Mouse (Mus musculus): ENCODE measurements at regions not wholly inside any gene's neighbourhood (a gene's known extent, or its start where the extent isn't known, plus 50 kb on each side); places are given as distances from the start of the nearest gene placed in this dataset.
A peak's percentile ranks its signal among the peaks of the same experiment; 100 is the strongest.

GRCm38 (mm10) chr16:5829071-5829470 is 56.1 kb upstream of the Rbfox1 start:
- no peak for DNase-seq (ENCODE audit: low spot score)

- no peak for DNase-seq (ENCODE audit: low spot score)
Measured at GRCm38 (mm10) chr16:5823316-5823715, 61.8 kb upstream of the Rbfox1 start.

- no peak for DNase-seq (ENCODE audit: low spot score)
Measured at GRCm38 (mm10) chr16:5817166-5817565, 68.0 kb upstream of the Rbfox1 start.

- no peak for DNase-seq (ENCODE audit: low spot score)
Measured at GRCm38 (mm10) chr16:5812245-5812820, 72.8 kb upstream of the Rbfox1 start.

- no peak for DNase-seq (ENCODE audit: low spot score)
Measured at GRCm38 (mm10) chr16:5811654-5811992, 73.5 kb upstream of the Rbfox1 start.

- no peak for DNase-seq (ENCODE audit: low spot score)
Measured at GRCm38 (mm10) chr16:5810986-5811653, 74.0 kb upstream of the Rbfox1 start.

GRCm38 (mm10) chr16:5798188-5798587 is 87.0 kb upstream of the Rbfox1 start:
- no peak for DNase-seq (ENCODE audit: low spot score)

- DNase-seq (ENCODE audit: low spot score), result no peak
Measured at GRCm38 (mm10) chr16:5792216-5792615, 92.9 kb upstream of the Rbfox1 start.

GRCm38 (mm10) chr16:5790161-5790560 is 95.0 kb upstream of the Rbfox1 start:
- no peak for DNase-seq (ENCODE audit: low spot score)

GRCm38 (mm10) chr16:5787206-5787605 is 97.9 kb upstream of the Rbfox1 start:
- no peak for DNase-seq (ENCODE audit: low spot score)

GRCm38 (mm10) chr16:5766771-5767421 is 118.3 kb upstream of the Rbfox1 start:
- DNase-seq (ENCODE audit: low spot score), result no peak

GRCm38 (mm10) chr16:5765143-5765542 is 120.0 kb upstream of the Rbfox1 start:
- peak; percentile 35 for DNase-seq (ENCODE audit: low spot score)

- DNase-seq (ENCODE audit: low spot score), result no peak
Measured at GRCm38 (mm10) chr16:5760821-5761220, 124.3 kb upstream of the Rbfox1 start.

- DNase-seq (ENCODE audit: low spot score), result no peak
Measured at GRCm38 (mm10) chr16:5759021-5759420, 126.1 kb upstream of the Rbfox1 start.

- DNase-seq (ENCODE audit: low spot score), result no peak
Measured at GRCm38 (mm10) chr16:5742716-5743507, 142.2 kb upstream of the Rbfox1 start.

- no peak for DNase-seq (ENCODE audit: low spot score)
Measured at GRCm38 (mm10) chr16:5740776-5741175, 144.4 kb upstream of the Rbfox1 start.

- DNase-seq (ENCODE audit: low spot score), result no peak
Measured at GRCm38 (mm10) chr16:5733608-5734007, 151.5 kb upstream of the Rbfox1 start.

- DNase-seq (ENCODE audit: low spot score), result no peak
Measured at GRCm38 (mm10) chr16:5722506-5722905, 162.6 kb upstream of the Rbfox1 start.

GRCm38 (mm10) chr16:5713476-5713875 is 171.7 kb upstream of the Rbfox1 start:
- no peak for DNase-seq (ENCODE audit: low spot score)

- DNase-seq (ENCODE audit: low spot score), result no peak
Measured at GRCm38 (mm10) chr16:5709831-5710230, 175.3 kb upstream of the Rbfox1 start.

- DNase-seq (ENCODE audit: low spot score), result peak; percentile 42
Measured at GRCm38 (mm10) chr16:5700731-5701255, 184.4 kb upstream of the Rbfox1 start.

- DNase-seq (ENCODE audit: low spot score), result no peak
Measured at GRCm38 (mm10) chr16:5688322-5688721, 196.8 kb upstream of the Rbfox1 start.

All from ovary, postnatal 14 days (tissue).